Mouse (Mus musculus): ENCODE results near the gene Gm49361. TPM values are rescaled to one million over a fixed set of nuclear protein-coding genes. Genes with fewer than 3 reads are reported as not detected.
A peak's percentile ranks its signal among the peaks of the same experiment; 100 is the strongest.

Gene Gm49361
- polyA plus RNA-seq, 1 experiment from 2014 or later, result not detected

DNA sequence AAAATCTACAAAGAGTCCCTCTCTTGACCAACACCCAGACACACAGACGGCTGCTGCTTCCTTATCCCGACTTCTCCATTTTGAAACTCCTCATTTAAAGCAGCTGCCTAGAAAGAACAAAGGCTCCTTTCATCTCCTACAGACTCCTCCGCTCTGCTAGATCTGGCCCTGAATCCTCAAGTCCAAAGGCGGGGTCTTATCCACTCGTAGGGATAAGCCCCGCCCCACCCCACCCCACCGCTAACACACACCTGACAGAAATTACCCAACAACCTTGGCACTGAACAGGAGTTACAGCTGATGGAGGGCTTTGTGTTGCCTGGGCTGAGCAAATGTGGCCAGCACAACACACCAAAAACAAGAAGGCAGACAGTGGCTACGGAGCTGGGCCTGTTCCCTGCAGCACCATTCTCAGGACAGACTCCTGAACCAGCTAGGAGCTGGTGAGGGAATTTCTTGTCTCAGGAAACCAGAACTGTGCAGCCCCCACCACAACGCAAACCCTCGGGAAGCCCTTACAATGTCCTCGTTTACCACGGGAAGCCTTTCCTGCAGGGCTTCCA is 43.9 kb downstream of the Gm49361 start:
- no peak for DNase-seq (ENCODE audit: low spot score, missing footprints)
- ATAC-seq (ENCODE audit: low FRiP score), result peak; percentile 68
- Histone ChIP-seq H3K4me2 (no peak overlapping the region), H3K27me3 (ENCODE audit: control insufficient read depth, insufficient read depth, low read length) (no peaks in the 10 kb centered on the region), H3K9me3 (ENCODE audit: control insufficient read depth, low read length) (no peaks in the 10 kb centered on the region), H3K9ac (ENCODE audit: low read length) (no peak overlapping the region), H3K36me3 (ENCODE audit: control insufficient read depth, insufficient read depth, low read length) (peaks cover 12% of the 10 kb centered on the region), H3K4me1 (ENCODE audit: control insufficient read depth, insufficient read depth, low read length) (no peaks in the 10 kb centered on the region; the same call in 1 of the 2 replicates), H3K27ac (ENCODE audit: low read depth, low read length) (peak overlapping the region; percentile 35), H3K4me3 (ENCODE audit: low read depth, low read length) (no peak overlapping the region)
- 64% methylated on average over 12 of the region's 12 CpGs for WGBS

DNA sequence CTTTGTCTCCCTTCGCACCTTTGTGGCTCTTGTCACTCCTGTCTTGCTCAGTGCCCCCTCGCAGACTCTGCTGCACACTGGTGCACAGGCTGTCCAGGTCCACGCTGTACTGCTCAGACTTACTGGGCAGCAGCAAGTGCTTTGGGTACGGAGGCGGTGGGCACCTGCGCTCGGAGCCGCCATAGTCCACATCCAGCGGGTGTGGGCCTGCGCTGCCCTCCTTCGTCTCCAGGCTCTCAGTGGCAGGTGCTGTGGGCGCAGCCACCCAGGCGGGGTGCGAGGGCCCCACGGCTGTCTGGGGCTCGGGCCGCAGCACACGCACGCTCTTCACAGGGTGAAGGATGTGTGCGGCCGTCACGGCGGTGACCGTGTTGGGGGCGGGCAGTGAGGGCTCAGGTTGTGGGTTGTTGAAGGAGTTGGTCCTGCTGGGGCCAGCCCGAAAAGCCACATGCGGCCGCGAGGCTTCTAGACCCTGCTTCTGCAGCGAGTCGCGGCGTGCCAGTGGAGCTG is 46.4 kb downstream of the Gm49361 start:
- no peaks in the 10 kb centered on the region for H3K27me3 ChIP-seq (ENCODE audit: control insufficient read depth, insufficient read depth, low read length)
- DNase-seq (ENCODE audit: low spot score, missing footprints) (no peak), ATAC-seq (ENCODE audit: low FRiP score) (no peak)
- no peaks in the 10 kb centered on the region for H3K9me3 ChIP-seq (ENCODE audit: control insufficient read depth, low read length)
- WGBS, result 98% methylated on average over 31 of the region's 33 CpGs
- H3K36me3 ChIP-seq (ENCODE audit: control insufficient read depth, insufficient read depth, low read length), result peaks cover 20% of the 10 kb centered on the region
- no peak overlapping the region for H3K27ac ChIP-seq (ENCODE audit: low read depth, low read length)
- H3K4me2 ChIP-seq, result no peak overlapping the region
- H3K4me3 ChIP-seq (ENCODE audit: low read depth, low read length), result no peak overlapping the region
- H3K4me1 ChIP-seq (ENCODE audit: control insufficient read depth, insufficient read depth, low read length), result no peaks in the 10 kb centered on the region
- H3K9ac ChIP-seq (ENCODE audit: low read length), result no peak overlapping the region

DNA sequence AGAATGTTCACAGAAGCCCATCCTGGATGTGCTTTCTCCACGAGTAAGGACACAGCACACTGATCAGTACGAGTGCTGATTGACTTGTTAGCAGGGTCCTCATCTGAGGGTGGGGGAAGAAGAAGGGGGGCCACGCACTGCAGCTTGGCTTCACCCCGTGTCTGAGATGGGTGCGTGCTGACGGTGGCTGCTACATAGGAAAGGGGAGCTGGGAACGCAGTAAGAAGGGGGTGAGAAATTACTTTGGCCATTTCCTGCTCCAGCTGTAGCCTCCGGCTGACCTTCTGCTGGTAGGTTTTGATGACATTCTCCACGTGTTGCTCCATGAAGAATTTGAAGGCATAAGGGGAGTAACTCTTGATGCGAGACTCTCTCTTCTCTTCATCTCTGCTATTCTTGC is 46.9 kb downstream of the Gm49361 start:
- 91% methylated on average over 10 of the region's 10 CpGs for WGBS
- H3K4me1 ChIP-seq (ENCODE audit: control insufficient read depth, insufficient read depth, low read length), result no peaks in the 10 kb centered on the region
- H3K36me3 ChIP-seq (ENCODE audit: control insufficient read depth, insufficient read depth, low read length), result peaks cover 20% of the 10 kb centered on the region
- no peak overlapping the region for H3K4me3 ChIP-seq (ENCODE audit: low read depth, low read length)
- no peak for ATAC-seq (ENCODE audit: low FRiP score)
- H3K9me3 ChIP-seq (ENCODE audit: control insufficient read depth, low read length), result no peaks in the 10 kb centered on the region
- H3K27ac ChIP-seq (ENCODE audit: low read depth, low read length), result no peak overlapping the region
- H3K4me2 ChIP-seq, result no peak overlapping the region
- no peak overlapping the region for H3K9ac ChIP-seq (ENCODE audit: low read length)
- no peaks in the 10 kb centered on the region for H3K27me3 ChIP-seq (ENCODE audit: control insufficient read depth, insufficient read depth, low read length)
- no peak for DNase-seq (ENCODE audit: low spot score, missing footprints)

DNA sequence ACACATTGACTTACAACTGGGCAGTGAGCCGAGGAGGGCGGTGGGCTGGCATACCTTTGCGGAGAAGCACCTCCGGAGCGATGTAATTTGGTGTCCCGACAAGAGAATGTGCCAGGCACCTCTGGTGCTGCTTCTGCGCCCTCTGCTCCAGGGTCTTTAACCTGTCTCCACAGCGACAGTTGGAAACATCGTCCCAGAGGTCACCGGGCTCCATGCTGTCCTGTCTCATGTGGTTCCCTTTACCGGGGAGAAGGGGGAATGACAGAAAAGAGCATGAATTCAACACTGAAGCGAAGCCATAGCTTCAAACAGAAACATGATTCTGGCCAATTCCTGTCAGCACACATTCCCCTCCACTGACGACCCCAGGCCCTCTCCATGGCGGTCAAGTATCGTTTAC is 49.8 kb downstream of the Gm49361 start:
- no peak overlapping the region for H3K4me3 ChIP-seq (ENCODE audit: low read depth, low read length)
- no peaks in the 10 kb centered on the region for H3K27me3 ChIP-seq (ENCODE audit: control insufficient read depth, insufficient read depth, low read length)
- DNase-seq (ENCODE audit: low spot score, missing footprints) (no peak), ATAC-seq (ENCODE audit: low FRiP score) (no peak)
- no peak overlapping the region for H3K4me2 ChIP-seq
- no peak overlapping the region for H3K27ac ChIP-seq (ENCODE audit: low read depth, low read length)
- H3K9me3 ChIP-seq (ENCODE audit: control insufficient read depth, low read length), result no peaks in the 10 kb centered on the region
- H3K4me1 ChIP-seq (ENCODE audit: control insufficient read depth, insufficient read depth, low read length), result no peaks in the 10 kb centered on the region
- H3K36me3 ChIP-seq (ENCODE audit: control insufficient read depth, insufficient read depth, low read length), result peaks cover 20% of the 10 kb centered on the region
- WGBS, result 91% methylated on average over 15 of the region's 15 CpGs
- no peak overlapping the region for H3K9ac ChIP-seq (ENCODE audit: low read length)

DNA sequence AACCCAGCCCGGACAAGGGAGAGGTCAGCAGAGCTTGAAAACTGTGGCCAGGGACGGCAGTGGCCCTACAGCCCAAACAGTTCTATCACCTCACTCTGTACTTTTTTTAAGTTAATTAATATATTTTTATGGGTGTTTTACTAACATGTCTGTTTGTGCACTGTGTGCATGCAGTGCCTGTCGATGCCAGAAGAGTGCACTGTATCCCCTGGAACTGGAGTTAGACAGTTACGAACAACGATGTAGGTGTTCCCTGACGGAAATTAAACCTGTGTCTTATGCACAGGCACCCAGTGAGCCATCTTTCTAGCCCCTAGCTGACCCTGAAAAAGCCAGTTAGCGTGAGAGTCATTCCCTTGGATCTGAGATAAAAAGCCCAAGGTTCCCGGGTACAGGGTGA is 50.4 kb downstream of the Gm49361 start:
- Histone ChIP-seq H3K27me3 (ENCODE audit: control insufficient read depth, insufficient read depth, low read length) (no peaks in the 10 kb centered on the region), H3K4me3 (ENCODE audit: low read depth, low read length) (no peak overlapping the region), H3K9me3 (ENCODE audit: control insufficient read depth, low read length) (no peaks in the 10 kb centered on the region), H3K4me2 (no peak overlapping the region), H3K27ac (ENCODE audit: low read depth, low read length) (no peak overlapping the region), H3K36me3 (ENCODE audit: control insufficient read depth, insufficient read depth, low read length) (peaks cover 20% of the 10 kb centered on the region), H3K9ac (ENCODE audit: low read length) (no peak overlapping the region), H3K4me1 (ENCODE audit: control insufficient read depth, insufficient read depth, low read length) (no peaks in the 10 kb centered on the region)
- WGBS, result 88% methylated on average over 8 of the region's 8 CpGs
- ATAC-seq (ENCODE audit: low FRiP score) (no peak), DNase-seq (ENCODE audit: low spot score, missing footprints) (no peak)

DNA sequence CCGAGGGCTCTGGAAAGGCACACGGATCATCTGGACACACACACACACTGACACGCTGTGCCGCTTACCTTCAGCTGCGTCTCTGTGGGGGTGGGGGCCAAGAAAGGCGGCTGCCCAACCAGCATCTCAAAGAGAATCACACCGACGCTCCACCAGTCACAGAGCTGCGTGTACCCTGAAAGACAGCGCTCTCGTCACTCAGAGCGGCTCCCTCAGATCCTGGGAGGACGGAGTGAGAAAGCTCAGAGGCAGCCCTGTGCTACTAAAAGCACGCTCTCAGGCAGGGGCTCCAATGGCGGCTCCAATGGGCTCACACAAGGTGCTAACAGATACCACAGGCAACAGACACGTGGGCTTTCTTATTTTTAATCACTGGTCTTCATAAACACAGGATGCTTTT is 51.7 kb downstream of the Gm49361 start:
- WGBS, result 86% methylated on average over 16 of the region's 16 CpGs
- Histone ChIP-seq H3K27me3 (ENCODE audit: control insufficient read depth, insufficient read depth, low read length) (no peaks in the 10 kb centered on the region), H3K36me3 (ENCODE audit: control insufficient read depth, insufficient read depth, low read length) (peaks cover 13% of the 10 kb centered on the region), H3K4me2 (no peak overlapping the region), H3K4me3 (ENCODE audit: low read depth, low read length) (no peak overlapping the region), H3K4me1 (ENCODE audit: control insufficient read depth, insufficient read depth, low read length) (no peaks in the 10 kb centered on the region), H3K9me3 (ENCODE audit: control insufficient read depth, low read length) (no peaks in the 10 kb centered on the region), H3K9ac (ENCODE audit: low read length) (no peak overlapping the region), H3K27ac (ENCODE audit: low read depth, low read length) (no peak overlapping the region)
- ATAC-seq (ENCODE audit: low FRiP score) (no peak), DNase-seq (ENCODE audit: low spot score, missing footprints) (peak; percentile 31)

DNA sequence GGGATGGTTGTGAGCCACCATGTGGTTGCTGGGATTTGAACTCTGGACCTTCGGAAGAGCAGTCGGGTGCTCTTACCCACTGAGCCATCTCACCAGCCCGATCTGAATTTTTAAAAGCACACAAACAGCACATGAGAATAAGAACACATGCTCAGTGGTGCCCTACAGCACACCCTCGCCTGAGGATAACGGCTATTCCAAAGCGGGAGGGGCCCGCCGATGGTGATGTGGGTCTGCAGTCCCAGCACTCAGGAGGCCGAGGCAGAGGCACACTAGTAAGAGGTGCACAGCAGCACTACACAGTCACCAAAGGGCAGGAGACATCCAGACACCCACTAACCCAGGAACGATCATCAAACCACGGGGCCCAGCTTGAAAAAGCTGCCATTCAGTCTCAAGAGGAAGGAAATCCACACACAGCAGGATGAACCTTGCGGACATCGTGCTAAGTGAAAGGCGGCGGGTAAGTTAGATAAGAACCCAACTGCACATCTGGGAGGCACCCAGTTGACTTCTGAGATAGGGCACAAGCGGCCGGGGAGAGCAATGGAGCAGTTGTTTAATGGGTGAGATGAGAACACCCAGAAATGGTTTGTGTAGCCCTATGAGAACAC is 53.3 kb downstream of the Gm49361 start:
- Histone ChIP-seq H3K27me3 (ENCODE audit: control insufficient read depth, insufficient read depth, low read length) (no peaks in the 10 kb centered on the region), H3K9me3 (ENCODE audit: control insufficient read depth, low read length) (no peaks in the 10 kb centered on the region), H3K4me2 (no peak overlapping the region), H3K4me3 (ENCODE audit: low read depth, low read length) (no peak overlapping the region), H3K27ac (ENCODE audit: low read depth, low read length) (no peak overlapping the region), H3K4me1 (ENCODE audit: control insufficient read depth, insufficient read depth, low read length) (no peaks in the 10 kb centered on the region), H3K36me3 (ENCODE audit: control insufficient read depth, insufficient read depth, low read length) (peaks cover 7% of the 10 kb centered on the region), H3K9ac (ENCODE audit: low read length) (no peak overlapping the region)
- DNase-seq (ENCODE audit: low spot score, missing footprints), result peak; percentile 61
- 89% methylated on average over 17 of the region's 17 CpGs for WGBS
- no peak for ATAC-seq (ENCODE audit: low FRiP score)

DNA sequence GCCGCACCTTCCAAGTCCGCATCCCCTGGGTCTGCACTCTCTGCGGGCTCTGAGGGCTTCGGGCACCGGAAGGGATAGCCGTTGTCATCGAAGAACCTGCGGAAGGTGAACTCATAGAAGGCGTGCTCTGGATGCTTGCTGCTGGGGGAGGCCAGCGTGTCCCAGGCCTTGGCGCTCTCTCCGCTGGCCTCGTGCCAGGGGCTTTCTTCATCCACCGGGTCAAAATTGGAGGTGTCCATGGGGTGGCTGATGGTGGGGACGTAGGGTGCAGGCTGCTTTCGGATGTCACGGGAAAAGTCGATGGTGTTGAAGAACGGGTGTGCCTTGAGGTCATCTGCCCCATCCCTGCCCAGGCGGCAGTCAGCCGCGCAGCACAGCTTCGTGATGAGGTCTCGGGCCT is 54.6 kb downstream of the Gm49361 start:
- no peaks in the 10 kb centered on the region for H3K4me1 ChIP-seq (ENCODE audit: control insufficient read depth, insufficient read depth, low read length)
- H3K36me3 ChIP-seq (ENCODE audit: control insufficient read depth, insufficient read depth, low read length), result peaks cover 6% of the 10 kb centered on the region
- no peak overlapping the region for H3K4me2 ChIP-seq
- WGBS, result 97% methylated on average over 24 of the region's 24 CpGs
- no peaks in the 10 kb centered on the region for H3K9me3 ChIP-seq (ENCODE audit: control insufficient read depth, low read length)
- H3K4me3 ChIP-seq (ENCODE audit: low read depth, low read length), result no peak overlapping the region
- ATAC-seq (ENCODE audit: low FRiP score), result no peak
- H3K27me3 ChIP-seq (ENCODE audit: control insufficient read depth, insufficient read depth, low read length), result no peaks in the 10 kb centered on the region
- peak; percentile 37 for DNase-seq (ENCODE audit: low spot score, missing footprints)
- H3K9ac ChIP-seq (ENCODE audit: low read length), result no peak overlapping the region
- no peak overlapping the region for H3K27ac ChIP-seq (ENCODE audit: low read depth, low read length)

DNA sequence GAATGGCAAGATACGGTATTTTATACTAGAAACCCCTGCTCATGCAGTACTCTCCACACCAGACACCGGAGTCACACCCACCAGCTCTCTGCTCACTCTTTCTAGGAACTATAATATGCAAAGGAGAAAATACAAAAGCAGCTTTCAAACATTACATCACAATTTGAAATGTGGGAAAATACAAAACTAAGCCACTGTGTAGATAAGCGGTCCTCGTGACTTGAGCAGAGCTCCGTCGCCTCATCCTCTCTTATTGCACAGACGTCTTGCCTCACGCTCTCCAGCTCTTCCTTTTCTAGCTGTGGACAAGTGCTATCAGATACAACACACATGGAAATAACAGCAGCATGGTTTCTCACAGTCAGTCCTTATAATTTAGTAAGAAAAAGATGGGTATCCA is 55.2 kb downstream of the Gm49361 start:
- Histone ChIP-seq H3K27me3 (ENCODE audit: control insufficient read depth, insufficient read depth, low read length) (no peaks in the 10 kb centered on the region), H3K4me3 (ENCODE audit: low read depth, low read length) (no peak overlapping the region), H3K27ac (ENCODE audit: low read depth, low read length) (no peak overlapping the region), H3K4me2 (no peak overlapping the region), H3K36me3 (ENCODE audit: control insufficient read depth, insufficient read depth, low read length) (peaks cover 2% of the 10 kb centered on the region), H3K4me1 (ENCODE audit: control insufficient read depth, insufficient read depth, low read length) (no peaks in the 10 kb centered on the region), H3K9ac (ENCODE audit: low read length) (no peak overlapping the region), H3K9me3 (ENCODE audit: control insufficient read depth, low read length) (no peaks in the 10 kb centered on the region)
- no peak for DNase-seq (ENCODE audit: low spot score, missing footprints)
- ATAC-seq (ENCODE audit: low FRiP score), result no peak
- 96% methylated on average over 8 of the region's 8 CpGs for WGBS
